Mouse (Mus musculus): ENCODE results near the gene Cuedc2.
A peak's percentile ranks its signal among the peaks of the same experiment; 100 is the strongest.

Gene Cuedc2

DNA sequence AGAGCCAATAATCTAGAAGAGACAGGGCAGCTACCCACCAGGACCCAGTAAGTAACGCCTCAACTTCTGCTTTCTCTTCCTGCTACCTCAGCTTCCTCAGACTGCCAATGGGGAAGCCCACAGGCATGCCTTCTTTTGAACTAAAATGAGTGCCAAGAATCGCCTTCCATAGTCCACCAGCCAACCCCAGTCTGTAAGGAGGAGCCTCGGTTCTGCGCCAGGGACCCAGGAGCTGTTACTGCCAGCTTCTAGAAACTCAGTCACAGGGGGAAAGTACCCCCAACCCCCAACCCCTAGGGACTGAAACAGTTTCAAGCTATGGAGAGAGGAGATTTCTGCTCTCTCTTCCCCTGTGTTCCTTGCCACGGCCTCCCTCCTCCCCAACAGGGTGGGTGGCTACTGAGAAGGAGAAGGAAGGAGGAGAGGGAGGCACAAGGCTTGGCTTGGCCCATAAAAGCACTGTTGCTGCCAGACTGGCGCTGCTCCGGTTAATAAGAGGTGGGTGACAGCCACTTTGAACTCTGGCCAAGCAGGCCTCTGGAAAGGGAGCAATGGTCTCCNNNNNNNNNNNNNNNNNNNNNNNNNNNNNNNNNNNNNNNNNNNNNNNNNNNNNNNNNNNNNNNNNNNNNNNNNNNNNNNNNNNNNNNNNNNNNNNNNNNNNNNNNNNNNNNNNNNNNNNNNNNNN is 927 bp upstream of the Cuedc2 start:
- no peak for DNase-seq (ENCODE audit: low spot score)

DNA sequence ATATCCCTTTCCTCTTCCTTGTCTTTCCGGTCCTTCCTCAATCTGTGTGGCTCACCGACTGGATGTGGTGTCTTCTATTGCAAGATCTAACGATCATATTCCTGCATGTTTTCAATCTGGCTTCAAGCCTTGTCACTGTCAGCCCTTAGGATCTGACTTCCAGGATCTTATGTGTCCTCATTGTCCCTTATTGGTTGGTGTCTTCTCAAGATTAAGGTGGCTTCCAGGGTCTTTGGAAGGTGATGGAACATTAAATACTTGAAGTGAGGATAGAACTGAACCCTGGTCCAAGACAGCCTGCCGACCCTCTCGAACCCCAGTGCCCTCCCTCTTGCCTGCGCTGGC is 412 bp upstream of the Cuedc2 start:
- no peak for DNase-seq (ENCODE audit: low spot score)

DNA sequence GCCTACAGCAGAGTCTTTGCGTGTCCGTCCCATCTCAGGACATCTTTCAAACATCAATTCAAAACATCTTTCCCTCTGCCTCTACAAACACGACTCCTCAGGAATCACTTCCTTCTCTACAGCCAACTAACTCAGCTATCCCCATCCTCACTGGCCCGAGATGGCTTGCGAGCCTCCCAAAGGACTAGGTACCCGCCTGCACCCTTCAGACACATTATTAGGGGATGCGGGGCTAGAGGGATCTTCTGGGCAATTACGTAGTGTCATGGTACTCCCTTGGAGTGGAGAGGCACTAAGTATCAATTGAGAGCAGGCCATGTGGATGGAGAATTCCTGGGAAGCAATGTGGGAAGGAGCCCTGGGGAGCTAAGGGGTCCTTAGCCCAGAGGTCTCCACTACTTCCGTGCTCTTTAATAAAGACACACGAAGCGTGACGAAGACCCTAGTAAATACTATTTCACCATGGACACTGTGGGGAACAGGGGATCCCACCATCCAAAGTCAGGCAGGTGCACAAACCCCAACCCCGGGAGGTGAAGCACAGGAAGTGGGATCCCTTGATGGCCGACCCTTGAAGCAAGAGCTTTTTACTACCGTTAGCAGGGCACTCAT is 677 bp downstream of the Cuedc2 start:
- DNase-seq (ENCODE audit: low spot score): no peak

DNA sequence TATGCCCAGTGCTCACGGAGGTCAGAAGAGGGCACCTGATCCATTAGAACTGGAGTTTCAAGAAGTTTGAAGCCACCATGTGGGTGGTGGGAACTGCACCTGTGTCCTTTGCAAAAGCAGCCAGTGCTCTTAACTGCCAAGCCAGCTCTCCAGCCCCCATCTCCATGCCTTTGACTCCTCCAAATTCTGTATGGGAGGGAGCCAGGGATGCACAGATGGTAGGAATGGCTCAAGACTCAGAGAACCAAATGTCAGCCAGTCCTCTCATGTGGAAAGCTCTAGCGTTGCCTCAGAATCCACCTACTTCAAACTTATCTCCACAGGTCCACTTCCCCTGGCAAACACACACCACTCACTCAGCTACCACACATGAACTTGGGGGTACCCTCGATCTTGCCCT is 4.6 kb downstream of the Cuedc2 start:
- DNase-seq (ENCODE audit: low spot score): no peak

DNA sequence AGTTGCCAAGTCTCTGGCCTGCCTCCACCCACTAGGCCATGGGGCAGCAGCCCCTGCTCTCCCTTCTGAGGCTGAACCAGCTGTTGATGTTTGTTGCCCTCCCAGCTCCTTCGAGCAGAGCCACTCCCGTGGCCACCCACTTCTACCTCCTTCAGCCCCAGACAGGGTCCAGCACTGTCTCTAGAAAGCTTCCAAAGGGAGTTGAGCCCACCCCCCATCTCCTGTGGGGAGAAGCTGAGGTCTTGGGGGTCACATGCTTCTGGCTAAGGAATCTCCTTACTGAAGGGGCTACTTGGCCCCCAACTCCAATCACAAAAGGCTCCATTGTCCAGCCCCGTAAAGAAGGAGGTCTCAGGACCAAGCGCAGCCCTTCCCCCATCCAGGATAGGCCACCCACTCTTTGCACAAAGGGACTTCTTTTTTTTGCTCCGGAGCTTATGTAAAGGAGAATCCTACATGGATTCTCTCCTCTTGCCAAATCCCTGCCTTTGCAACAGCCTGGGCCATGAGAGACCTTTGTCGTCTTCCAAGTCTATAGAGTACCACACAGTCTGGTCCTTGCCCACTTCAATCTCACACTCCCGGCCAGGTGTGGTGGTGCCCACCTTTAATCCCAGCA is 5.7 kb downstream of the Cuedc2 start:
- no peak for DNase-seq (ENCODE audit: low spot score)

DNA sequence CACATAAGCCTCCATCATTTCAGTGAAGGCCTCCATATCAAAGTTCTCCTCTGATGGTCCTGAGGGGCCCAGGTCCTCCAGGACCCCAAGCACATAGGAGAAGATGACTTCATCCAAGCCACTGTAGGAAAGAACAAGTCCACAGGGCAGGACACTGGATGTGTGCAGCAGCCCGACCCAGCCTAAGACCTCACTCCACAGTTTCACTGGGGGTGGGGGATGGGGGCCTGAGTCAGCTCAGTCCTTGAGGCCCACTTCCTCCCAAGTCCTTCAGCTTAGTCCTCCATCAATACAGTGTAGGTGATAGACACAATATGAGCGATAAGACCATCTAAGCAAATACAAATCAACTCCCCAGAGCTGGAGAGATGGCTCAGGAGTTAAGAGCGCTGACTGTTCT is 6.6 kb downstream of the Cuedc2 start:
- DNase-seq (ENCODE audit: low spot score): no peak

DNA sequence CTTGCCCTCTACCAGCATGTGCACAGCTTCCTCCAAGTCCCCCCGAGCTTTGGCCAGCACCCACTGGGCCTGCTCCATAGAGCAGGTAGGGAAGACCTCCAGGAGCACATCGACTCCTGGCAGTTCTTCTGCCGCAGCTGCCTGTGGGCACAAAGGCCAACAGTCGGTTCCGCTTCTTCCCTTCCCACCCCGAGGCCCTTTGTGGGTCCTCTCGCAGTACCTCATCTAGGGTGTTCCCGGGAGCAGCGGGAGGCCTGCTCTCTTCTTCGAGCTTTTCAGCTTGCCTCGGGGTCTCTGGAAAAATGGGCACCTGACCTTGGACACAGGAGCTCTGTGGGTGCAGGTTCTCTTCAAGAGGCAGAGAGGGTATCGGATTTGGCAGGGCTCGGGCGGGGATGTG is 7.2 kb downstream of the Cuedc2 start:
- DNase-seq (ENCODE audit: low spot score): no peak

DNA sequence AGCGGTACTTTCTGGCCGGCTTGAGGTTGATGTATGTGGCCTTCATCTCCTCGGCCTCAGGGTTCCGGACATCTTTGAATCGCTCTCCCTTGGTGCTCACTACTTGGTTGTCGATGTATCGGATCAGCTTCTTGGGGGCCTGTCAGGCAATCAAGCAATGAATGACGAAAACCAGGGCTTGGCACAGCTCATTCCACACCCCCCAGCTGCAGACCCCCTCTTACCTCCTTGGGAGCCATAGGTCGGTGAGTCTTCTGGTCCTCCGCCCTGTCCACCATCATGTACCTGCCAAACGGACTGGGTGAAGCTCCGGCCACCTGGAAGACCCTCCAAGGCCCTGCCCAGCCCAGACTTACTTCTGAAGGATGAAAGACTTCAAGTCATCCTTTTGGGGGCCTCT is 7.8 kb downstream of the Cuedc2 start:
- no peak for DNase-seq (ENCODE audit: low spot score)

DNA sequence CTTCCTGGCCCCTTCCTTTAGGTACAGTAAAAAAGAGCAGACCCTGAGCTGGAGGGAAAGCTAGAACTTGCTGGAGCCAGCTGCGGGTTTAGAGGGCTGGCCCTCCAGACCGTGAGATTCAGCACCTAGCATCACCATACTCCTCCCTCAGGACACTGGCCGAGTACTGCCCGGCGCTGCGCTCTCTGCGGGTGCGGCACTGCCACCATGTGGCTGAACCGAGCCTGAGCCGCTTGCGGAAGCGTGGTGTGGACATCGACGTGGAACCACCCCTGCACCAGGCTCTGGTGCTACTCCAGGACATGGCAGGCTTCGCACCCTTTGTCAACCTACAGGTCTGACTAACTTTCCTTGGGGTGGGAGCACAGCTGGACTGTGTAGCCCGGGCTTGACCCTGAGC is 8.6 kb downstream of the Cuedc2 start:
- DNase-seq (ENCODE audit: low spot score): peak; percentile 89

DNA sequence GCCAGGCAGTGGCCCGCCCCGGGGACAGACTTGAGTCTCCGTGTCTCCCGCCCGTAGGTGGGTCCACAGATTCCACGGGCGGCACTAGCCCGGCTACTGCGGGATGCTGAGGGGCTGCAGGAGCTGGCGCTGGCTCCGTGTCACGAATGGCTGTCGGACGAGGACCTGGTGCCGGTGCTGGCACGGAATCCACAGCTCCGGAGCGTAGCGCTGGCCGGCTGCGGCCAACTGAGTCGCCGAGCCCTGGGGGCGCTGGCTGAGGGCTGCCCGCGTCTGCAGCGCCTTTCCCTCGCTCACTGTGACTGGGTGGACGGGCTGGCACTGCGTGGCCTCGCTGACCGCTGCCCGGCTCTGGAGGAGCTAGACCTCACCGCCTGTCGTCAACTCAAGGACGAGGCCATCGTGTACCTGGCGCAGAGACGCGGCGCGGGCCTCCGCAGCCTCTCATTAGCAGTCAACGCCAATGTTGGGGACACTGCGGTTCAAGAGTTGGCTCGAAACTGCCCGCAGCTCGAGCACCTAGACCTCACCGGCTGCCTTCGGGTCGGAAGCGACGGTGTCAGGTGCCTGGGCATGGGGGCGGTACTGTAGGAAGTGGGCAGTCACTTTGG is 9.4 kb downstream of the Cuedc2 start:
- no peak for DNase-seq (ENCODE audit: low spot score)

DNA sequence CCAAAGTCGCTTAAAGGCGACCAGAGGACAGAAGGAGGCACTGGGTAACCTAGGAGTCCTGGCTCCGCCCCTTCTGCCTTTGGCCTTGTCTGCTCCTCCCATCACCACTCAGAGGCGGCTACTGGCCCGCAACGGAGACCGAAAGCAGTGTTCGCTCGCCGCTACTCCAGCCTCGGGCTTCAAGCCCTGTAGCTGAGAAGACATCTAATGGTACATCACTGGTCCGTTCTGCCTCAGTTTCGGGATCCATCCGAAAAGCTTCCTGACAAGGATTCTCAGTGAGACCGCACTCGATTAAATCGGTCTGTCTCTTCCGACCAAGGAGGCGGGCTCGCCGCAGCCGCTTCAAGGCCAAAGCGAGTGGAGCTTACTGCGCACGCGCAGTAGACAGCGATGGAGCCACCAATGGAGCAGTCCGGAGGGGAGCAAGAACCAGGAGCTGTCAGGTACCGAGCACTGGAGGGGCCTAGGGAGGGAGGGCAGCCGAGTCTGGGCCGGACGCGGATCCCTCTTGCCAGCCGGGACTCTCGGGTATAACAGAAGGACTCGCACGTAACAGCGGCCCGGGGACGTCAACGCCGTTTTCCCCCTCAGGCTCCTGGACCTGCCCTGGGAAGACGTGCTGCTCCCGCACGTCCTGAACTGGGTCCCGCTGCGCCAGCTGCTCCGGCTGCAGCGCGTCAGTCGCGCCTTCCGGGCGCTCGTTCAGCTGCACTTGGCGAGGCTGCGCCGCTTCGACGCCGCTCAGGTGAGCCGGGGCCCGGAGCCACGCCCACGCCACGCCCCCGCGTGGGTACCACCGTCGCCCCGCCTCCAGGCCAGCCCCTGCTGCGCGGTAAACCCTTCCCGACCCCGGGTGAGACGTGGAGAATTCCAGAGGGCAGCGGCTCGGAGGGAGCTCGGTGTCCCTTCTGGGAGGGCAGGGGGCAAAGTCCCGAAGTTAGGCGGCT is 10.1 kb downstream of the Cuedc2 start, which contains the start of gene Fbxl15:
TSS of gene Fbxl15 (plus strand) at position 104 of the 950 bp plus-strand sequence.
- DNase-seq (ENCODE audit: low spot score): peak; percentile 96

DNA sequence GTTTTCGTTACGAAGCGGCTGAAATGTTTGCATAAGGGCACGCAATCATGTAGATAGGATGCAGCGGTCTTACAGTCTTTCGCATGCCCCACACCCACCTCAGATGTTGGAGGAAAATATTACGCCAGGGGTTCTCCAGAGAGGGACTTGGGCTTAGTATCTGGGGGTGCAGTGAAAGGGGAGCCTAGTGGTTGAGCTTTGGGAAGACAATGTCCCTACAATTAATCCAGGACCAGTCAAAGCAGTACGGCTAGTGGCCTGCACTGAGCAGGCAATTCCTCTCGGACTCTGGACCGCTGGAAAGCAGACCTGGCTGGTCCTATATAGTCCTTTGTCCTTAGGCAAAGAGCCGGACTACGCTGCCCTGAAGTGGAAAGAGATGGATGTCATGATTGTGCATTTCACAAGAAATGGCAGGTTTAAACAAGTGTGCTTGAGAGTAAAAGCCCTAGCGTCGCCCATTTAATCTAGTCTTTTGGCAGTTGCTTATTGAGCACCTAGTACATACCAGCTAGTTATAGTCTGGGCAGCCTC is 10.9 kb downstream of the Cuedc2 start:
- no peak for DNase-seq (ENCODE audit: low spot score)

DNA sequence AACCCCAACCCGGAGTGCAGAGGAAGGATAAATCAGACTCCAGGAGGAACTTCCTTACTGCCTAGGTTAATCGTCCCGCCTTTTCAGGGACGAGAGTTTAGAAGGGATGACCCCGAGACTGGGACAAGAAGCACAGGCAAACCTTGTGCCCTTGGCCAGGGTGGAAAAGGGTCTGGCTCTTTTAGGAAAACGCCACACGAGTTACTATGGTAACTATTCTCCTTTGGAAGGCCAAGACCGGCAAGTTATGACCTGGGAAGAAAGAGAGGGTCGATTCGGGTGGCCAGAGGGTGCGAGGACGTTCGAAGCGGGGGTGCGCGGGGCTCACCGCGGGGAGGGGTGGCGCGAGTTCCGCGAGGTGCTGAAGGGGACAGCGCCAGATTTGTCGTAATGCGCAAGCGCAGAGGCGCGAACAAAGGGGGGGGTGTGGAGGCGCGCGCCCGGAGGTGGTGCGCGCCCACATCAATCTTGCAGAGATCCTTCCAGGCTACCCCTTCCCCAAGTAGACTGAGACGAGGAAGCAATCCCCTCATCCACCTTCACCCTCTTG is 11.7 kb downstream of the Cuedc2 start, which contains the start of gene Psd:
TSS of gene Psd (minus strand) at position 401 of the 550 bp plus-strand sequence.
- no peak for DNase-seq (ENCODE audit: low spot score)

DNA sequence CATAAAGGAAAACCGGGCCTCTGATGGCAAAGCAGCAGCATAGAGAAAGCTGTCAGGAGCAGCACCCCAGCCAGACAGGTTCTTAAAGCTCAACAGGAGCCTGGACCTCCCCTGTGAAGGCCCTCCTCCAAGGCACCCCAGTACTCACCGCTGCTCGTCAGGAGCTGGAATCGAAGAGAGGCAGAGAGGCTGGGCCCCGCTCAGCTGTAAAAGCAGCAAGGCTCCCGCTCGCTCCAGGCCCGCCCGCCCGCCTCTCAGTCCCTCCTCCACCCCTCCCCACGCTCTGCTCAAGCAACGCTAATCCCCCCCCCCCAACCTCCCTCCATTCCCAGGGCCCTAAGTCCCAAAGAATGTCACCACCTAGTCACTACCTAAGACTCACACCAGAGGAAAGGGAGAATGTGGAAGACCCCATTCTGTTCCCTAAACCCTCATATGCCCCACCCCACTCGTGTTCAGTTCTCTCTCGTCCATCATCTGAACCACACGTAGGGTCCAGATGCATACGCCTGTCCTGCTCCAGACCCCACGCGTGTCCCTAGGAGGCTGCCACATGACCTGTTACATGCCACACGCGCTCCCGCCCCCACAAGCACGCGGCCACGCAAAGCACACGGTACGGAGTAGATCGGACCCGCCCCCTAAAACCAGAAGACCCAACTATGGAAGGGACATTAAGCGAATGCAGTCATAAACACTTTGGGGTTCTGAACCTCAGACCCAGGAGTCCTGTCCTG is 12.3 kb downstream of the Cuedc2 start:
- no peak for DNase-seq (ENCODE audit: low spot score)

DNA sequence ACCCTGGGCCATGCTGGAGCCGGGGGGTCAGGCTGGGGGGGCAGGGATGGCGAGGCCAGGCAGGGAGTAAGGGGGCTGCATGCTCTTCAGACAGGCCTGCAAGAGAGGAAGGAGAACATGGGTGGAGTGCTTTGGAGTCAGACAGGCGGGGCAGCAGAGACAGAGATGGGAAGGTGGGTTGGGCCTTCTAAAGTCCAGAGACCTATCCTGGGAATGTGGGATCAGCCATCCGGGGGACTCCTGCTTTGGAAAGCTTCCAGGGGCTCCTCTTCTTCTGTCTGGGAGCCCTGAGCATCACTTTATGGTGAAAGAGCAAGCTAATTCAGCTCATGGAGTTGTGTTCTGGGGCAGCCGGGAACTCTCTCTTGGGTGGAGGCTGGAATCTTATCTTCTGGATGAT is 13.6 kb downstream of the Cuedc2 start:
- no peak for DNase-seq (ENCODE audit: low spot score)

DNA sequence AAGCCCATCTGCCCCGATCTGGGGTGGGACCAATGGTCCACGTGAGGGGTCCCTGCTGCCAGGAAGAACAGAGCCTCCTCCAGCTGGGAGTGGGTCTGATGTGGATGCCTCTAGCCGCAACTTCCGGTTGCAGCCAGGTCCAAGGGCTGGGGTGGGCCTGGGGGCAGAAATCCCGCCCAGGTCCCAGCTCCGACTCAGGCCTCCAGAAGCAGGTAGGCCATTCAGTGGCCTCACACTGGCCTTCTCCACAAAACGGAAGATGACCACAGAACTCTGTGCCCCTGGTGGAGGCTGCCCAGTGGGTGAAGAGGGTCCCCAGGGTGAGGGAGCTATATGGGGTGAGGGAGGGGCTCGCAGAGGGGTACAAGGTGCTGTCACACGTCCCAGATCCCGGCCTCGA is 14.1 kb downstream of the Cuedc2 start:
- no peak for DNase-seq (ENCODE audit: low spot score)

DNA sequence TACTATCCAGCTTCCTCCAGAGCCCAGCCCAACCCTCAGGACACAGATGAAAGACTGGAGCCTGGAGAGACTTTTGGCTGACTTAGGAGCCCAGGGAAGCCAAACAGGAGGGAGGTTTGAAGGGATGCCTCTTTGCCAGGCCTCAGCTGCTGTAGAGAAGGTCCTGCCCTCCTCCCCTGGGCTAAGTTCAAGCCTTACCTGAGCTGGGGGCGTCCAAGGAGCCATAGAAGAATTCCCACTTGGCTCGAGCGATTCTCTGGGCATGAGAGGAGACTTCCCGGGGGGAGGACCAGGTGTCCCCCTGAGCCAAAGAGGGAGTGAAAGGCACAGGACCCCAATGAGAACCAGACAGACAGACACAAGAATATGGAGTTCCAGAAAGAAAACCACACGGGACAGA is 14.8 kb downstream of the Cuedc2 start:
- DNase-seq (ENCODE audit: low spot score): no peak

DNA sequence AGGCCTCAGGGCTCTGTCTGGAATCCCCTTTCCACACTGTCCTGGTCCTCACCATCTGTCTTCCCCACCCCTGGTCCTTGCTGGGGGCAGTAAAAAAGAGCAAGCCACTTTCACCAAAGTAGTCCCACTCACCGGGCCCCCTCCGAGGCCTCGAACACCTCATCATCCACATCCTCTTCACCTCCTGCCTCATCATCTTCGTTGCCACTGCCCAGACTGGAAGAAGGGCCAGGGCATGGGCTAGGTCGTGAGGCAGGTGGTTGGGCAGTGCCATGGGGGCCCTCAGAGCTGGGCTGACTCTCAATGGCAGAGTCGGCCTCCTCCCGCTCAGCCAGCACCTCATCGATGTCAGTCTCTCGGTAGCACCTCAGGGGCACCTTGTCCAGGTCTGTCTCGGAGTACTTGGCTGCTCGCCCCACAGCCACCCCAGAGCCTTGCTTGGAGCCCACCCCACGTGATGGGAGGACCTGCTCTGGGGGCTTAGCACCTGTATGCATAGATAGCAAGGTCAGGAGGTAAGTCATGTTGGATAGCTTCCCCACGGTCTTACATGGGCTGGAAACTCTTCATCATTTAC is 15.4 kb downstream of the Cuedc2 start:
- no peak for DNase-seq (ENCODE audit: low spot score)

DNA sequence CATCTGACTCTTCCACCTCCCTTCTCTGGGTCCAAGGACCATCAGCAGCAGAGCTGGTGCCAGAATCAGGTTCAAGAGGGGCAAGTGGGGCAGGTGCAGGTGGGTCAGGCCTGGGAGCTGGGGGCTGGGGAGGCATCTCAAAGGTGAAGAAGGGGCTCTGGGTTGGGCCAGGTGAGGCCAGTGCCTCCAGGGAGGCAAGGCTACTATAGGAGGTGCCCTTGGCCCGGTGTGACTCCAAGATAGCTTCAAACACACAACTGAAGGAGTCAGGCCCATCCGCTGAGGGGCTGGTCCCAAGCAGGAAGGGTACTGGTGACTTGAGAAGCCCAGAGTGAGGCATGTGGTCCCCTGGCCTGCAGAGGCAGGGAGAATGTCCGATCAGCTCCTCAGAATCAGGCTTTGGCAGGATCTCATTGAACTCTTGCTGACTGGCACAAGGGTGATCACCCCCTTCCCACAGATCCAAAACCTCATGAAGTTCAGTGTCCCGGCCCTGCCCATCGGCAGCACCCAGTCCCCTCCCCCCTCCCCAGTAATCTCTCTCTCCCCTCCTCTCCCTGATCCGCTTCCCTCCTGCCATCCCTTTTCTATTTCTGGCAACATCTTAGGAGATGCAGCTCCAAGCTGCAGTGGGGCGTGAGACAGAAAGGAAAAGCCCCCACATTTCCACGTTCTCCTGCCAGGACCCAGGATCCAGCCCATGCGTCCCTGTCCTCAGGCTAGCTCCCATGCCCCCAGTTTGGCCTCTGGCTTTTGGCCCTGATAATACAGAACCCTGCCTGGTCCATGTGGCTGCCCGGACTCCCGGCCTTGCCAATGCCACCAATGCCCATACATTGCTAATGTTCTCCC is 16.1 kb downstream of the Cuedc2 start:
- no peak for DNase-seq (ENCODE audit: low spot score)
